Mouse (Mus musculus): ENCODE measurements around the gene Lrrc38. TPM values are rescaled to one million over a fixed set of nuclear protein-coding genes. Genes with fewer than 3 reads are reported as not detected.

The Lrrc38 gene
- polyA plus RNA-seq, 1 experiment from 2014 or later: not detected

- Histone ChIP-seq H3K27me3 (replicated peaks; ENCODE audit: control insufficient read depth, insufficient read depth, low read length) (0 out of 2 replicates have a peak, but pooled peaks cover 7% of the 10 kb centered on the region), H3K9me3 (ENCODE audit: control insufficient read depth) (no peaks in the 10 kb centered on the region), H3K9ac (ENCODE audit: low read depth, low read length) (no peak overlapping the region), H3K4me1 (replicated peaks; ENCODE audit: control insufficient read depth, insufficient read depth, low read length) (no peaks in the 10 kb centered on the region), H3K27ac (ENCODE audit: low read depth, low read length) (no peak overlapping the region), H3K4me3 (ENCODE audit: low read depth, low read length) (no peak overlapping the region), H3K4me2 (replicated peaks; ENCODE audit: low read depth) (no peak overlapping the region), H3K36me3 (ENCODE audit: control insufficient read depth, insufficient read depth) (no peaks in the 10 kb centered on the region)
- TF ChIP-seq CTCF (IDR thresholded peaks at IDR 0.05; ENCODE audit: low read depth): no peak
- 30% methylated on average over 15 of the region's 15 CpGs for WGBS
- no peak for ATAC-seq
Observed at GRCm38 (mm10) chr4:143379931-143380715, 30.6 kb downstream of the Lrrc38 start.

GRCm38 (mm10) chr4:143380716-143381004, 31.1 kb downstream of the Lrrc38 start:
- WGBS: 2% methylated on average over 5 of the region's 5 CpGs

GRCm38 (mm10) chr4:143382163-143382562, 32.6 kb downstream of the Lrrc38 start:
- ATAC-seq: no peak
- H3K36me3 ChIP-seq (ENCODE audit: control insufficient read depth, insufficient read depth): no peaks in the 10 kb centered on the region
- no peak overlapping the region for H3K9ac ChIP-seq (ENCODE audit: low read depth, low read length)
- no peaks in the 10 kb centered on the region for H3K9me3 ChIP-seq (ENCODE audit: control insufficient read depth)
- H3K27ac ChIP-seq (ENCODE audit: low read depth, low read length): no peak overlapping the region
- H3K27me3 ChIP-seq (replicated peaks; ENCODE audit: control insufficient read depth, insufficient read depth, low read length): 0 out of 2 replicates have a peak, but pooled peaks cover 7% of the 10 kb centered on the region
- no peaks in the 10 kb centered on the region for H3K4me1 ChIP-seq (replicated peaks; ENCODE audit: control insufficient read depth, insufficient read depth, low read length)
- H3K4me2 ChIP-seq (replicated peaks; ENCODE audit: low read depth): no peak overlapping the region
- no peak for TF ChIP-seq CTCF (IDR thresholded peaks at IDR 0.05; ENCODE audit: low read depth)
- H3K4me3 ChIP-seq (ENCODE audit: low read depth, low read length): no peak overlapping the region
- WGBS: 74% methylated on average over 3 of the region's 3 CpGs

More at GRCm38 (mm10) chr4:143380716-143381004, 31.1 kb downstream of the Lrrc38 start:
- Histone ChIP-seq H3K4me2 (replicated peaks; ENCODE audit: low read depth) (no peak overlapping the region), H3K27ac (ENCODE audit: low read depth, low read length) (no peak overlapping the region), H3K9me3 (ENCODE audit: control insufficient read depth) (no peaks in the 10 kb centered on the region), H3K4me1 (replicated peaks; ENCODE audit: control insufficient read depth, insufficient read depth, low read length) (no peaks in the 10 kb centered on the region), H3K9ac (ENCODE audit: low read depth, low read length) (no peak overlapping the region), H3K4me3 (ENCODE audit: low read depth, low read length) (no peak overlapping the region), H3K27me3 (replicated peaks; ENCODE audit: control insufficient read depth, insufficient read depth, low read length) (0 out of 2 replicates have a peak, but pooled peaks cover 7% of the 10 kb centered on the region), H3K36me3 (ENCODE audit: control insufficient read depth, insufficient read depth) (no peaks in the 10 kb centered on the region)
- ATAC-seq: no peak
- peak; percentile 74 for TF ChIP-seq CTCF (IDR thresholded peaks at IDR 0.05; ENCODE audit: low read depth)

GRCm38 (mm10) chr4:143383646-143384045, 34.1 kb downstream of the Lrrc38 start:
- no peak for ATAC-seq
- H3K9ac ChIP-seq (ENCODE audit: low read depth, low read length): no peak overlapping the region
- H3K27me3 ChIP-seq (replicated peaks; ENCODE audit: control insufficient read depth, insufficient read depth, low read length): 0 out of 2 replicates have a peak, but pooled peaks cover 7% of the 10 kb centered on the region
- no peaks in the 10 kb centered on the region for H3K9me3 ChIP-seq (ENCODE audit: control insufficient read depth)
- 45% methylated on average over 4 of the region's 4 CpGs for WGBS
- H3K27ac ChIP-seq (ENCODE audit: low read depth, low read length): no peak overlapping the region
- H3K4me3 ChIP-seq (ENCODE audit: low read depth, low read length): no peak overlapping the region
- H3K36me3 ChIP-seq (ENCODE audit: control insufficient read depth, insufficient read depth): no peaks in the 10 kb centered on the region
- H3K4me2 ChIP-seq (replicated peaks; ENCODE audit: low read depth): no peak overlapping the region
- peak; percentile 44 for TF ChIP-seq CTCF (IDR thresholded peaks at IDR 0.05; ENCODE audit: low read depth)
- no peaks in the 10 kb centered on the region for H3K4me1 ChIP-seq (replicated peaks; ENCODE audit: control insufficient read depth, insufficient read depth, low read length)

- 0 out of 2 replicates have a peak, but pooled peaks have one; percentile 43 for ATAC-seq
- Histone ChIP-seq H3K27ac (ENCODE audit: low read depth, low read length) (no peak overlapping the region), H3K4me2 (replicated peaks; ENCODE audit: low read depth) (peak overlapping the region; percentile 68), H3K27me3 (replicated peaks; ENCODE audit: control insufficient read depth, insufficient read depth, low read length) (no peaks in the 10 kb centered on the region), H3K9me3 (ENCODE audit: control insufficient read depth) (no peaks in the 10 kb centered on the region), H3K4me3 (ENCODE audit: low read depth, low read length) (peak overlapping the region; percentile 38), H3K36me3 (ENCODE audit: control insufficient read depth, insufficient read depth) (no peaks in the 10 kb centered on the region), H3K4me1 (replicated peaks; ENCODE audit: control insufficient read depth, insufficient read depth, low read length) (0 out of 2 replicates have a peak, but pooled peaks cover 3% of the 10 kb centered on the region), H3K9ac (ENCODE audit: low read depth, low read length) (peak overlapping the region; percentile 22)
- 10% methylated on average over 33 of the region's 43 CpGs for WGBS
- TF ChIP-seq CTCF (IDR thresholded peaks at IDR 0.05; ENCODE audit: low read depth): peak; percentile 63
Observed at GRCm38 (mm10) chr4:143388955-143389702, 39.6 kb downstream of the Lrrc38 start.

- 79% methylated on average over 26 of the region's 26 CpGs for WGBS
- TF ChIP-seq CTCF (IDR thresholded peaks at IDR 0.05; ENCODE audit: low read depth): no peak
- Histone ChIP-seq H3K27ac (ENCODE audit: low read depth, low read length) (no peak within 1 kb of the TSS), H3K4me3 (ENCODE audit: low read depth, low read length) (no peak within 1 kb of the TSS), H3K36me3 (ENCODE audit: control insufficient read depth, insufficient read depth) (no peaks in the 10 kb centered on the region), H3K9ac (ENCODE audit: low read depth, low read length) (no peak within 1 kb of the TSS), H3K4me2 (replicated peaks; ENCODE audit: low read depth) (no peak within 1 kb of the TSS), H3K27me3 (replicated peaks; ENCODE audit: control insufficient read depth, insufficient read depth, low read length) (no peaks in the 10 kb centered on the region), H3K9me3 (ENCODE audit: control insufficient read depth) (no peaks in the 10 kb centered on the region), H3K4me1 (replicated peaks; ENCODE audit: control insufficient read depth, insufficient read depth, low read length) (no peaks in the 10 kb centered on the region)
- ATAC-seq: no peak
Observed at GRCm38 (mm10) chr4:143394181-143394580, 44.6 kb downstream of the Lrrc38 start, which contains the start of gene Pramel1. TSS of gene Pramel1 (plus strand) at chr4:143394428.

Data from intestine, postnatal 0 days (tissue).